Mouse (Mus musculus): Measurements from ENCODE around the gene Slc9a1. TPM values are rescaled to one million over a fixed set of nuclear protein-coding genes. Genes with fewer than 3 reads are reported as not detected.

The Slc9a1 gene
- total and polyA plus RNA-seq, 3 experiments = 3.1 to 14.0 TPM; not detected in 1

- no peak for DNase-seq (ENCODE audit: low read depth, low spot score)
- Histone ChIP-seq H3K9me3 (replicated peaks; ENCODE audit: insufficient read depth, low read length) (no peaks in the 10 kb centered on the region), H3K79me2 (ENCODE audit: control insufficient read depth, insufficient read depth, low read length, poor library complexity) (no peaks in the 10 kb centered on the region), H3K4me3 (ENCODE audit: control insufficient read depth in 1 of 2, insufficient read depth in 1 of 2, low read depth in 2 of 2, low read length in 2 of 2) (no peak overlapping the region), H3K36me3 (ENCODE audit: control insufficient read depth in 1 of 2, insufficient read depth in 2 of 2, low read length in 2 of 2) (peaks cover 0 to 6% of the 10 kb centered on the region in 2 experiments; a peak in 3 of 4 replicates), H3K9ac (ENCODE audit: control insufficient read depth, low read depth, low read length, poor library complexity, severe bottlenecking) (no peak overlapping the region), H3K4me1 (ENCODE audit: control insufficient read depth in 1 of 2, insufficient read depth in 2 of 2, low read length in 2 of 2) (peaks cover 0 to 5% of the 10 kb centered on the region in 2 experiments; a peak in 2 of 4 replicates), H3K27ac (ENCODE audit: control insufficient read depth, low read depth, low read length) (no peak overlapping the region), H3K27me3 (ENCODE audit: control insufficient read depth in 1 of 2, insufficient read depth in 2 of 2, low read length in 2 of 2) (no peaks in the 10 kb centered on the region)
- TF ChIP-seq RCOR1 (IDR thresholded peaks at IDR 0.05; ENCODE audit: low read depth, low read length) (no peak), USF2 (IDR thresholded peaks at IDR 0.05; ENCODE audit: borderline replicate concordance in 1 of 2, insufficient read depth in 1 of 2, low read depth in 1 of 2, low read length in 2 of 2) (no peak), TBP (IDR thresholded peaks at IDR 0.05; ENCODE audit: low read depth, low read length) (no peak), MAZ (IDR thresholded peaks at IDR 0.05; ENCODE audit: low read depth, low read length) (no peak), CTCF (IDR thresholded peaks at IDR 0.05 in 2 of 3, conservative IDR thresholded peaks at IDR 0.05 in 1 of 3; ENCODE audit: control insufficient read depth in 1 of 3, insufficient read depth in 1 of 3, low read depth in 2 of 3, low read length in 3 of 3, poor library complexity in 1 of 3, severe bottlenecking in 1 of 3) (no peak), BHLHE40 (IDR thresholded peaks at IDR 0.05; ENCODE audit: borderline replicate concordance, low read depth, low read length) (no peak), UBTF (IDR thresholded peaks at IDR 0.05; ENCODE audit: borderline replicate concordance, insufficient read depth, low read depth, low read length) (no peak), NRF1 (IDR thresholded peaks at IDR 0.05; ENCODE audit: insufficient read depth, low read depth, low read length, poor library complexity, severe bottlenecking) (no peak), ETS1 (IDR thresholded peaks at IDR 0.05; ENCODE audit: low read depth, low read length) (no peak), NELFE (IDR thresholded peaks at IDR 0.05; ENCODE audit: low read depth, low read length) (no peak), MYC (IDR thresholded peaks at IDR 0.05; ENCODE audit: low read depth, low read length) (no peak), ZMIZ1 (IDR thresholded peaks at IDR 0.05; ENCODE audit: low read depth, low read length) (no peak), ZKSCAN1 (IDR thresholded peaks at IDR 0.05; ENCODE audit: low read depth, low read length) (no peak), E2F4 (IDR thresholded peaks at IDR 0.05; ENCODE audit: borderline replicate concordance, low read depth, low read length) (no peak), MEF2A (IDR thresholded peaks at IDR 0.05; ENCODE audit: extremely low read depth, insufficient replicate concordance, low read depth, low read length, poor library complexity, severe bottlenecking) (no peak), POLR2AphosphoS5 (IDR thresholded peaks at IDR 0.05; ENCODE audit: borderline replicate concordance, low read depth, low read length) (no peak), GABPA (IDR thresholded peaks at IDR 0.05; ENCODE audit: low read depth, low read length) (no peak)
Observed at GRCm38 (mm10) chr4:133422601-133423000, 53.1 kb downstream of the Slc9a1 start.

DNA sequence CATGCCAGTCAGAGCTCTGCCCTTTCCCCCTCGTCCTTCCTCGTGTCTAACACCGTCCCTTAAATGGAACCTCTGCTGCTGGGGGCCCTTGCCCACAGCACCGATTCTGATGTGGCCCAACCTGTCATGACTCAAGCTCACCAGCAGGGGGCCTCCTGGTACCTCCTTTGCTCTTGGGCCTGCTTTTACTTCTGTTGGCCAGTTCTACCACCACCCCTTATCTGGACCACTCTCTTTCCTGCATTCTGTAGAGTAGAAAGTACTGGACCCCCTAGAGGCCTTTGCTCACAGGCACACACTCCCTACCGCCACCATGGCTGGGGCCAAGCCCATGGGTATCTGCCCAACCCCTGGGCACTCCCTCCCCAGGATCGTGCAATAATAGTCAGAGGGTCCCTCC lies 53.6 kb downstream of the Slc9a1 start:
- H3K4me3 ChIP-seq (ENCODE audit: control insufficient read depth in 1 of 2, insufficient read depth in 1 of 2, low read depth in 2 of 2, low read length in 2 of 2) = no peak overlapping the region
- peaks cover 0 to 5% of the 10 kb centered on the region in 2 experiments; a peak in 2 of 4 replicates for H3K4me1 ChIP-seq (ENCODE audit: control insufficient read depth in 1 of 2, insufficient read depth in 2 of 2, low read length in 2 of 2)
- H3K27ac ChIP-seq (ENCODE audit: control insufficient read depth, low read depth, low read length) = no peak overlapping the region
- H3K9ac ChIP-seq (ENCODE audit: control insufficient read depth, low read depth, low read length, poor library complexity, severe bottlenecking) = no peak overlapping the region
- no peaks in the 10 kb centered on the region for H3K79me2 ChIP-seq (ENCODE audit: control insufficient read depth, insufficient read depth, low read length, poor library complexity)
- H3K36me3 ChIP-seq (ENCODE audit: control insufficient read depth in 1 of 2, insufficient read depth in 2 of 2, low read length in 2 of 2) = peaks cover 0 to 6% of the 10 kb centered on the region in 2 experiments; a peak in 3 of 4 replicates
- DNase-seq (ENCODE audit: low read depth, low spot score) = peak; percentile 50
- H3K9me3 ChIP-seq (replicated peaks; ENCODE audit: insufficient read depth, low read length) = no peaks in the 10 kb centered on the region
- no peaks in the 10 kb centered on the region for H3K27me3 ChIP-seq (ENCODE audit: control insufficient read depth in 1 of 2, insufficient read depth in 2 of 2, low read length in 2 of 2)
- no peak for TF ChIP-seq ZNF384 (IDR thresholded peaks at IDR 0.05; ENCODE audit: low read depth, low read length)
- no peak for TF ChIP-seq HCFC1 (IDR thresholded peaks at IDR 0.05; ENCODE audit: low read depth, low read length)
- TF ChIP-seq CHD1 (IDR thresholded peaks at IDR 0.05; ENCODE audit: low read depth, low read length) = no peak
- peak; percentile 71 to 79 (median 77) for TF ChIP-seq CTCF (IDR thresholded peaks at IDR 0.05 in 2 of 3, conservative IDR thresholded peaks at IDR 0.05 in 1 of 3; ENCODE audit: control insufficient read depth in 1 of 3, insufficient read depth in 1 of 3, low read depth in 2 of 3, low read length in 3 of 3, poor library complexity in 1 of 3, severe bottlenecking in 1 of 3)
- TF ChIP-seq UBTF (IDR thresholded peaks at IDR 0.05; ENCODE audit: borderline replicate concordance, insufficient read depth, low read depth, low read length) = no peak
- no peak for TF ChIP-seq ZC3H11A (IDR thresholded peaks at IDR 0.05; ENCODE audit: low read depth, low read length)
- TF ChIP-seq NRF1 (IDR thresholded peaks at IDR 0.05; ENCODE audit: insufficient read depth, low read depth, low read length, poor library complexity, severe bottlenecking) = no peak
- TF ChIP-seq SMC3 (IDR thresholded peaks at IDR 0.05; ENCODE audit: low read depth, low read length) = peak; percentile 54
- no peak for TF ChIP-seq MYC (IDR thresholded peaks at IDR 0.05; ENCODE audit: low read depth, low read length)
- TF ChIP-seq MYB (IDR thresholded peaks at IDR 0.05; ENCODE audit: low read depth, low read length) = no peak
- TF ChIP-seq EP300 (IDR thresholded peaks at IDR 0.05; ENCODE audit: low read depth in 1 of 2, low read length in 2 of 2) = no peak
- TF ChIP-seq MXI1 (IDR thresholded peaks at IDR 0.05; ENCODE audit: low read depth, low read length) = no peak
- no peak for TF ChIP-seq MAZ (IDR thresholded peaks at IDR 0.05; ENCODE audit: low read depth, low read length)
- no peak for TF ChIP-seq JUND (IDR thresholded peaks at IDR 0.05; ENCODE audit: low read depth, low read length)
- no peak for TF ChIP-seq BHLHE40 (IDR thresholded peaks at IDR 0.05; ENCODE audit: borderline replicate concordance, low read depth, low read length)
- no peak for TF ChIP-seq KAT2A (conservative IDR thresholded peaks at IDR 0.05; ENCODE audit: low read depth, low read length)
- TF ChIP-seq ETS1 (IDR thresholded peaks at IDR 0.05; ENCODE audit: low read depth, low read length) = no peak
- no peak for TF ChIP-seq GATA1 (IDR thresholded peaks at IDR 0.05; ENCODE audit: low read depth, low read length)
- TF ChIP-seq MEF2A (IDR thresholded peaks at IDR 0.05; ENCODE audit: extremely low read depth, insufficient replicate concordance, low read depth, low read length, poor library complexity, severe bottlenecking) = no peak
- no peak for TF ChIP-seq NELFE (IDR thresholded peaks at IDR 0.05; ENCODE audit: low read depth, low read length)
- no peak for TF ChIP-seq ZKSCAN1 (IDR thresholded peaks at IDR 0.05; ENCODE audit: low read depth, low read length)
